Mouse (Mus musculus): ENCODE data around the gene Bax. TPM values are rescaled to one million over a fixed set of nuclear protein-coding genes. Genes with fewer than 3 reads are reported as not detected.

Gene Bax
- polyA plus RNA-seq (2015; fragmentation: Nextera tagmentation; extraction: Ambion mirVana), result 157 and 168 TPM in 2 replicates

GRCm38 (mm10) chr7:45466283-45467089 is at the start of gene Bax:
Gene Bax (minus strand): TSS chr7:45466898.
- peak; percentile 73 for ATAC-seq (ENCODE audit: insufficient read depth, low FRiP score, low read depth)
- under 1% methylated on average over 58 of the region's 58 CpGs for WGBS
- H3K36me3 ChIP-seq, result peaks cover 6% of the 10 kb centered on the region; the same call in 1 of the 2 replicates

GRCm38 (mm10) chr7:45515436-45515835 is 48.7 kb upstream of the Bax start:
- Histone ChIP-seq H3K4me2 (peak overlapping the region; percentile 34), H3K9me3 (no peaks in the 10 kb centered on the region), H3K36me3 (no peaks in the 10 kb centered on the region), H3K9ac (no peak overlapping the region), H3K4me1 (peaks cover 6% of the 10 kb centered on the region), H3K27ac (0 out of 2 replicates have a peak overlapping the region, but pooled peaks have one; percentile 32), H3K4me3 (replicated peaks) (no peak overlapping the region), H3K27me3 (replicated peaks) (no peaks in the 10 kb centered on the region)
- WGBS, result 22% methylated on average over 16 of the region's 16 CpGs
- ATAC-seq (ENCODE audit: insufficient read depth, low FRiP score, low read depth), result peak; percentile 51; the same call in 1 of the 2 replicates

More at GRCm38 (mm10) chr7:45466283-45467089, at the start of gene Bax:
- Histone ChIP-seq H3K4me2 (peak within 1 kb of the TSS; percentile 73), H3K9ac (peak within 1 kb of the TSS; percentile 69), H3K4me3 (replicated peaks) (peak within 1 kb of the TSS; percentile 82), H3K27me3 (replicated peaks) (no peaks in the 10 kb centered on the region), H3K9me3 (no peaks in the 10 kb centered on the region), H3K27ac (peak within 1 kb of the TSS; percentile 45), H3K4me1 (peaks cover 26% of the 10 kb centered on the region)

GRCm38 (mm10) chr7:45514411-45514810 is 47.7 kb upstream of the Bax start:
- Histone ChIP-seq H3K4me3 (replicated peaks) (no peak overlapping the region), H3K27ac (peak overlapping the region; percentile 32; the same call in 1 of the 2 replicates), H3K4me2 (no peak overlapping the region), H3K9ac (no peak overlapping the region), H3K4me1 (peaks cover 9% of the 10 kb centered on the region), H3K36me3 (no peaks in the 10 kb centered on the region), H3K27me3 (replicated peaks) (no peaks in the 10 kb centered on the region), H3K9me3 (no peaks in the 10 kb centered on the region)
- no peak for ATAC-seq (ENCODE audit: insufficient read depth, low FRiP score, low read depth)
- 83% methylated on average over 7 of the region's 7 CpGs for WGBS

GRCm38 (mm10) chr7:45509912-45510787 is 43.5 kb upstream of the Bax start, which contains the start of gene Nucb1:
Gene Nucb1 (minus strand): TSS chr7:45510406.
- peak within 1 kb of the TSS; percentile 91 for H3K9ac ChIP-seq
- under 1% methylated on average over 44 of the region's 44 CpGs for WGBS

GRCm38 (mm10) chr7:45509181-45509882 is 42.6 kb upstream of the Bax start:
- peak overlapping the region; percentile 96 for H3K27ac ChIP-seq
- no peaks in the 10 kb centered on the region for H3K9me3 ChIP-seq
- 21% methylated on average over 19 of the region's 19 CpGs for WGBS
- peaks cover 12% of the 10 kb centered on the region for H3K4me1 ChIP-seq
- ATAC-seq (ENCODE audit: insufficient read depth, low FRiP score, low read depth), result no peak; the same call in 1 of the 2 replicates
- H3K36me3 ChIP-seq, result peaks cover 17% of the 10 kb centered on the region
- no peaks in the 10 kb centered on the region for H3K27me3 ChIP-seq (replicated peaks)
- peak overlapping the region; percentile 98 for H3K4me2 ChIP-seq
- peak overlapping the region; percentile 91; the same call in 1 of the 2 replicates for H3K9ac ChIP-seq
- H3K4me3 ChIP-seq (replicated peaks), result peak overlapping the region; percentile 85

More at GRCm38 (mm10) chr7:45509912-45510787, 43.5 kb upstream of the Bax start, which contains the start of gene Nucb1:
- Histone ChIP-seq H3K9me3 (no peaks in the 10 kb centered on the region), H3K4me2 (peak within 1 kb of the TSS; percentile 98), H3K27me3 (replicated peaks) (no peaks in the 10 kb centered on the region), H3K27ac (peak within 1 kb of the TSS; percentile 96), H3K4me3 (replicated peaks) (peak within 1 kb of the TSS; percentile 85), H3K4me1 (peaks cover 12% of the 10 kb centered on the region), H3K36me3 (peaks cover 13% of the 10 kb centered on the region)
- ATAC-seq (ENCODE audit: insufficient read depth, low FRiP score, low read depth), result peak; percentile 86

GRCm38 (mm10) chr7:45508561-45508960 is 41.9 kb upstream of the Bax start:
- H3K9ac ChIP-seq, result no peak overlapping the region
- peak overlapping the region; percentile 98; the same call in 1 of the 2 replicates for H3K4me2 ChIP-seq
- H3K4me3 ChIP-seq (replicated peaks), result peak overlapping the region; percentile 85; the same call in 1 of the 2 replicates
- H3K9me3 ChIP-seq, result no peaks in the 10 kb centered on the region
- H3K4me1 ChIP-seq, result peaks cover 12% of the 10 kb centered on the region
- WGBS, result 77% methylated on average over 6 of the region's 6 CpGs
- peaks cover 17% of the 10 kb centered on the region for H3K36me3 ChIP-seq
- peak overlapping the region; percentile 96; the same call in 1 of the 2 replicates for H3K27ac ChIP-seq
- peak; percentile 55; the same call in 1 of the 2 replicates for ATAC-seq (ENCODE audit: insufficient read depth, low FRiP score, low read depth)
- H3K27me3 ChIP-seq (replicated peaks), result no peaks in the 10 kb centered on the region

GRCm38 (mm10) chr7:45507583-45507982 is 40.9 kb upstream of the Bax start:
- peaks cover 17% of the 10 kb centered on the region for H3K36me3 ChIP-seq
- no peak overlapping the region for H3K4me2 ChIP-seq
- no peak overlapping the region for H3K4me3 ChIP-seq (replicated peaks)
- ATAC-seq (ENCODE audit: insufficient read depth, low FRiP score, low read depth), result no peak
- 0 out of 2 replicates have a peak overlapping the region, but pooled peaks have one; percentile 24 for H3K27ac ChIP-seq
- no peaks in the 10 kb centered on the region for H3K27me3 ChIP-seq (replicated peaks)
- H3K9ac ChIP-seq, result no peak overlapping the region
- H3K4me1 ChIP-seq, result peaks cover 12% of the 10 kb centered on the region
- WGBS, result 80% methylated on average over 6 of the region's 6 CpGs
- no peaks in the 10 kb centered on the region for H3K9me3 ChIP-seq

GRCm38 (mm10) chr7:45498427-45498826 is 31.7 kb upstream of the Bax start:
- no peak overlapping the region for H3K4me2 ChIP-seq
- H3K9me3 ChIP-seq, result no peaks in the 10 kb centered on the region
- peaks cover 59% of the 10 kb centered on the region for H3K36me3 ChIP-seq
- H3K27ac ChIP-seq, result no peak overlapping the region
- no peaks in the 10 kb centered on the region for H3K4me1 ChIP-seq
- no peak overlapping the region for H3K9ac ChIP-seq
- WGBS, result 94% methylated on average over 6 of the region's 6 CpGs
- no peak overlapping the region for H3K4me3 ChIP-seq (replicated peaks)
- H3K27me3 ChIP-seq (replicated peaks), result no peaks in the 10 kb centered on the region
- no peak for ATAC-seq (ENCODE audit: insufficient read depth, low FRiP score, low read depth)

- no peak for ATAC-seq (ENCODE audit: insufficient read depth, low FRiP score, low read depth)
- peaks cover 59% of the 10 kb centered on the region for H3K36me3 ChIP-seq
- H3K27ac ChIP-seq, result no peak overlapping the region
- H3K4me2 ChIP-seq, result no peak overlapping the region
- no peak overlapping the region for H3K9ac ChIP-seq
- H3K4me3 ChIP-seq (replicated peaks), result no peak overlapping the region
- H3K4me1 ChIP-seq, result peaks cover 13% of the 10 kb centered on the region
- WGBS, result 86% methylated on average over 9 of the region's 9 CpGs
- H3K27me3 ChIP-seq (replicated peaks), result no peaks in the 10 kb centered on the region
- no peaks in the 10 kb centered on the region for H3K9me3 ChIP-seq
Measured at GRCm38 (mm10) chr7:45494548-45494947, 27.9 kb upstream of the Bax start.

GRCm38 (mm10) chr7:45492951-45493350 is 26.3 kb upstream of the Bax start:
- ATAC-seq (ENCODE audit: insufficient read depth, low FRiP score, low read depth), result no peak
- peaks cover 19% of the 10 kb centered on the region for H3K4me1 ChIP-seq
- no peaks in the 10 kb centered on the region for H3K27me3 ChIP-seq (replicated peaks)
- peaks cover 49% of the 10 kb centered on the region for H3K36me3 ChIP-seq
- no peak overlapping the region for H3K4me2 ChIP-seq
- H3K9ac ChIP-seq, result no peak overlapping the region
- no peak overlapping the region; the same call in 1 of the 2 replicates for H3K27ac ChIP-seq
- 87% methylated on average over 5 of the region's 5 CpGs for WGBS
- no peaks in the 10 kb centered on the region for H3K9me3 ChIP-seq
- no peak overlapping the region for H3K4me3 ChIP-seq (replicated peaks)

All from stomach, embryonic 15.5 days (tissue).